Mouse (Mus musculus) macrophage (primary cell): Measurements from ENCODE around the gene Susd6. TPM values are rescaled to one million over a fixed set of nuclear protein-coding genes. Genes with fewer than 3 reads are reported as not detected.
A peak's percentile ranks its signal among the peaks of the same experiment; 100 is the strongest.

Experiments
- H3K27ac ChIP-seq: fragments of 350-480 bp; formaldehyde crosslinking; 2 replicates; pipeline ENCODE4 v1.9.0; 2021
- H3K36me3 ChIP-seq: fragments of 350-480 bp; formaldehyde crosslinking; 2 replicates; pipeline ENCODE4 v1.9.0; 2021; ENCODE audit errors: inconsistent target
- H3K4me3 ChIP-seq: fragments of 350-480 bp; formaldehyde crosslinking; 2 replicates; pipeline ENCODE4 v1.9.0; 2021; ENCODE audit errors: inconsistent target
- H3K79me2 ChIP-seq: fragments of 350-480 bp; formaldehyde crosslinking; 2 replicates; pipeline ENCODE4 v1.9.0; 2021; ENCODE audit errors: inconsistent target
- WGBS: methylation state at CpG from one replicate; pipeline ENCODE4 v1.1.7; 2026; ENCODE audit warnings: inconsistent platforms; ENCODE audit not compliant: missing documents; 5-methylcytosine and 5-hydroxymethylcytosine counted together
- polyA plus RNA-seq: library from polyadenylated mRNA; stranded (reverse); fragments of 250-400 nt; gene quantifications from 3 replicates; pipeline ENCODE4 v1.2.4, GENCODE M21; 2018; ENCODE audit warnings: inconsistent platforms

The Susd6 gene
- polyA plus RNA-seq, 1 experiment from 2014 or later: 67.3 TPM

GRCm38 (mm10) chr12:80830820-80831219, 40.5 kb downstream of the Susd6 start:
- H3K79me2 ChIP-seq: peaks cover 100% of the 10 kb centered on the region
- H3K36me3 ChIP-seq: peaks cover 13% of the 10 kb centered on the region
- WGBS: 28% methylated on average over 1 of the region's 2 CpGs
- no peak overlapping the region for H3K4me3 ChIP-seq
- no peak overlapping the region for H3K27ac ChIP-seq

- Histone ChIP-seq H3K27ac (no peak overlapping the region), H3K36me3 (peaks cover 13% of the 10 kb centered on the region), H3K79me2 (peaks cover 100% of the 10 kb centered on the region), H3K4me3 (no peak overlapping the region)
- WGBS: 8% methylated on average over 1 of the region's 1 CpGs
Observed at GRCm38 (mm10) chr12:80832313-80832712, 42.0 kb downstream of the Susd6 start.

GRCm38 (mm10) chr12:80833541-80833940, 43.2 kb downstream of the Susd6 start:
- WGBS: 5% methylated on average over 2 of the region's 2 CpGs
- Histone ChIP-seq H3K36me3 (peaks cover 5% of the 10 kb centered on the region), H3K4me3 (no peak overlapping the region), H3K27ac (peak overlapping the region; percentile 41), H3K79me2 (peaks cover 100% of the 10 kb centered on the region)

- Histone ChIP-seq H3K36me3 (peaks cover 5% of the 10 kb centered on the region; the same call in 1 of the 2 replicates), H3K79me2 (peaks cover 96% of the 10 kb centered on the region), H3K27ac (peak overlapping the region; percentile 12; the same call in 1 of the 2 replicates), H3K4me3 (no peak overlapping the region)
- WGBS: 46% methylated on average over 3 of the region's 3 CpGs
Observed at GRCm38 (mm10) chr12:80834156-80834900, 44.0 kb downstream of the Susd6 start.

GRCm38 (mm10) chr12:80834901-80835570, 44.7 kb downstream of the Susd6 start:
- Histone ChIP-seq H3K79me2 (peaks cover 93% of the 10 kb centered on the region), H3K27ac (peak overlapping the region; percentile 12; the same call in 1 of the 2 replicates), H3K4me3 (no peak overlapping the region), H3K36me3 (no peaks in the 10 kb centered on the region)
- 25% methylated on average over 2 of the region's 8 CpGs for WGBS

GRCm38 (mm10) chr12:80837614-80838013, 47.3 kb downstream of the Susd6 start:
- H3K36me3 ChIP-seq: no peaks in the 10 kb centered on the region
- H3K79me2 ChIP-seq: peaks cover 93% of the 10 kb centered on the region
- WGBS: 91% methylated on average over 3 of the region's 3 CpGs
- no peak overlapping the region for H3K4me3 ChIP-seq
- H3K27ac ChIP-seq: 0 out of 2 replicates have a peak overlapping the region, but pooled peaks have one; percentile 74

GRCm38 (mm10) chr12:80838271-80838670, 48.0 kb downstream of the Susd6 start:
- H3K79me2 ChIP-seq: peaks cover 93% of the 10 kb centered on the region
- H3K36me3 ChIP-seq: no peaks in the 10 kb centered on the region
- peak overlapping the region; percentile 74 for H3K27ac ChIP-seq
- no peak overlapping the region for H3K4me3 ChIP-seq

- WGBS: 32% methylated on average over 2 of the region's 2 CpGs
- H3K27ac ChIP-seq: peak overlapping the region; percentile 74
Observed at GRCm38 (mm10) chr12:80838787-80839186, 48.5 kb downstream of the Susd6 start.

GRCm38 (mm10) chr12:80839631-80840030, 49.3 kb downstream of the Susd6 start:
- H3K27ac ChIP-seq: peak overlapping the region; percentile 74
- 20% methylated on average over 1 of the region's 2 CpGs for WGBS
- H3K36me3 ChIP-seq: no peaks in the 10 kb centered on the region; the same call in 1 of the 2 replicates
- peaks cover 93% of the 10 kb centered on the region for H3K79me2 ChIP-seq
- no peak overlapping the region for H3K4me3 ChIP-seq

More at GRCm38 (mm10) chr12:80838787-80839186, 48.5 kb downstream of the Susd6 start:
- Histone ChIP-seq H3K36me3 (no peaks in the 10 kb centered on the region; the same call in 1 of the 2 replicates), H3K4me3 (no peak overlapping the region), H3K79me2 (peaks cover 93% of the 10 kb centered on the region)

- 83% methylated on average over 1 of the region's 1 CpGs for whole genome bisulfite sequencing
- no peak overlapping the region for H3K27ac ChIP-seq
- no peak overlapping the region for H3K4me3 ChIP-seq
Observed at GRCm38 (mm10) chr12:80841618-80842017, 51.3 kb downstream of the Susd6 start.

GRCm38 (mm10) chr12:80842609-80843008, 52.3 kb downstream of the Susd6 start:
- H3K36me3 ChIP-seq: no peaks in the 10 kb centered on the region; the same call in 1 of the 2 replicates
- no peak overlapping the region for H3K4me3 ChIP-seq
- WGBS: 100% methylated on average over 1 of the region's 1 CpGs
- H3K27ac ChIP-seq: no peak overlapping the region
- H3K79me2 ChIP-seq: peaks cover 93% of the 10 kb centered on the region

More at GRCm38 (mm10) chr12:80841618-80842017, 51.3 kb downstream of the Susd6 start:
- Histone ChIP-seq H3K79me2 (peaks cover 93% of the 10 kb centered on the region), H3K36me3 (no peaks in the 10 kb centered on the region; the same call in 1 of the 2 replicates)

GRCm38 (mm10) chr12:80843236-80843635, 52.9 kb downstream of the Susd6 start:
- no peak overlapping the region for H3K27ac ChIP-seq
- no peak overlapping the region for H3K4me3 ChIP-seq
- peaks cover 93% of the 10 kb centered on the region for H3K79me2 ChIP-seq
- H3K36me3 ChIP-seq: no peaks in the 10 kb centered on the region; the same call in 1 of the 2 replicates
- WGBS: 95% methylated on average over 1 of the region's 2 CpGs

- H3K4me3 ChIP-seq: no peak overlapping the region
- no peak overlapping the region for H3K27ac ChIP-seq
- H3K36me3 ChIP-seq: no peaks in the 10 kb centered on the region; the same call in 1 of the 2 replicates
- H3K79me2 ChIP-seq: peaks cover 93% of the 10 kb centered on the region
- WGBS: 95% methylated on average over 4 of the region's 4 CpGs
Observed at GRCm38 (mm10) chr12:80843651-80844444, 53.5 kb downstream of the Susd6 start.

- 100% methylated on average over 1 of the region's 1 CpGs for WGBS
- Histone ChIP-seq H3K79me2 (peaks cover 100% of the 10 kb centered on the region), H3K4me3 (no peak overlapping the region), H3K36me3 (no peaks in the 10 kb centered on the region; the same call in 1 of the 2 replicates), H3K27ac (peak overlapping the region; percentile 79)
Observed at GRCm38 (mm10) chr12:80845901-80846300, 55.6 kb downstream of the Susd6 start.
